ENCODE assay signal across 8 mouse cellular contexts in genomic region chr8:11557424-11557767, GRCm38 (mm10). TPM values are rescaled to one million over a fixed set of nuclear protein-coding genes. Genes with fewer than 3 reads are reported as not detected.
A peak's percentile ranks its signal among the peaks of the same experiment; 100 is the strongest.
DNase-seq lines count a peak whose midpoint lies in the region; ATAC-seq and TF ChIP-seq lines count a peak whose summit lies in the region.

No protein-coding gene starts in this region.

- H3K27ac ChIP-seq in layer of hippocampus, adult 2 months: peak overlapping the region; percentile 93
- H3K27ac ChIP-seq in bone marrow, adult 2 months (ENCODE audit: control insufficient read depth, insufficient read depth, low read depth, low read length, poor library complexity): peak overlapping the region; percentile 89
- H3K27ac ChIP-seq in forebrain, embryonic 13.5 days: peak overlapping the region; percentile 99
- peak overlapping the region; percentile 99 for H3K27ac ChIP-seq in liver, embryonic 11.5 days (ENCODE audit: low read depth, low read length)
- peak overlapping the region; percentile 91 for H3K27ac ChIP-seq in small intestine, adult 2 months (ENCODE audit: insufficient read depth, low read depth, low read length)

- peak overlapping the region; percentile 78 for H3K4me3 ChIP-seq in layer of hippocampus, adult 2 months
- peak overlapping the region; percentile 100 for H3K4me3 ChIP-seq in bone marrow, adult 2 months (replicated peaks; ENCODE audit: control insufficient read depth, low read depth, low read length)
- peak overlapping the region; percentile 92 for H3K4me3 ChIP-seq in forebrain, embryonic 13.5 days
- H3K4me3 ChIP-seq in liver, embryonic 11.5 days (ENCODE audit: low read depth, low read length): peak overlapping the region; percentile 94
- H3K4me3 ChIP-seq in small intestine, adult 2 months (ENCODE audit: low read depth, low read length): peak overlapping the region; percentile 78

- H3K27me3 ChIP-seq in forebrain, embryonic 13.5 days: no peaks in the 10 kb centered on the region
- no peaks in the 10 kb centered on the region for H3K27me3 ChIP-seq in liver, embryonic 11.5 days (replicated peaks; ENCODE audit: control insufficient read depth, insufficient read depth, low read length)
- H3K27me3 ChIP-seq in small intestine, adult 2 months (ENCODE audit: control insufficient read depth, insufficient read depth, low read length): no peaks in the 10 kb centered on the region

- no peak for DNase-seq in layer of hippocampus, adult 2 months (ENCODE audit: low spot score in 2 of 2)
- no peak for DNase-seq in layer of hippocampus, postnatal 10 days (ENCODE audit: low spot score in 2 of 2)
- DNase-seq in liver, embryonic 11.5 days (ENCODE audit: low spot score): no peak
- no peak for DNase-seq in layer of hippocampus, adult 11-12 months (ENCODE audit: low spot score)
- DNase-seq in adrenal gland, postnatal 25 days: no peak

- no peak for TF ChIP-seq CTCF in layer of hippocampus, adult 2 months (conservative IDR thresholded peaks at IDR 0.05)
- no peak for TF ChIP-seq CTCF in bone marrow, adult 2 months (IDR thresholded peaks at IDR 0.05; ENCODE audit: control insufficient read depth, insufficient read depth, low read length)
- no peak for TF ChIP-seq CTCF in small intestine, adult 2 months (IDR thresholded peaks at IDR 0.05; ENCODE audit: extremely low read depth, insufficient read length, insufficient replicate concordance, low read depth, low read length)

- peak overlapping the region; percentile 96 for H3K9ac ChIP-seq in forebrain, embryonic 13.5 days
- H3K9ac ChIP-seq in liver, embryonic 11.5 days (ENCODE audit: low read depth, low read length): peak overlapping the region; percentile 95

- H3K4me1 ChIP-seq in bone marrow, adult 2 months (ENCODE audit: control insufficient read depth, insufficient read depth, low read length): no peaks in the 10 kb centered on the region; the same call in 1 of the 2 replicates
- H3K4me1 ChIP-seq in forebrain, embryonic 13.5 days: peaks cover 27% of the 10 kb centered on the region
- peaks cover 17% of the 10 kb centered on the region for H3K4me1 ChIP-seq in liver, embryonic 11.5 days (replicated peaks; ENCODE audit: control insufficient read depth, insufficient read depth, low read length)
- H3K4me1 ChIP-seq in small intestine, adult 2 months (ENCODE audit: control insufficient read depth, insufficient read depth, insufficient read length, low read length): peaks cover 3% of the 10 kb centered on the region; the same call in 1 of the 2 replicates

- H3K4me2 ChIP-seq in forebrain, embryonic 13.5 days: peak overlapping the region; percentile 76
- peak overlapping the region; percentile 90 for H3K4me2 ChIP-seq in liver, embryonic 11.5 days

- no peak for TF ChIP-seq POLR2A in bone marrow, adult 2 months (IDR thresholded peaks at IDR 0.05; ENCODE audit: borderline replicate concordance, control insufficient read depth, low read depth, low read length)
- TF ChIP-seq POLR2A in small intestine, adult 2 months (IDR thresholded peaks at IDR 0.05; ENCODE audit: low read depth, low read length): no peak

- H3K36me3 ChIP-seq in forebrain, embryonic 13.5 days (ENCODE audit: poor library complexity, severe bottlenecking): peaks cover 16% of the 10 kb centered on the region
- H3K36me3 ChIP-seq in liver, embryonic 11.5 days (ENCODE audit: control insufficient read depth, insufficient read depth, low read length): peaks cover 10% of the 10 kb centered on the region
- H3K36me3 ChIP-seq in small intestine, adult 2 months (ENCODE audit: control insufficient read depth, insufficient read depth, low read length): peaks cover 10% of the 10 kb centered on the region

- under 1% methylated on average over 32 of the region's 32 CpGs for WGBS in bone marrow, adult 2 months
- WGBS in forebrain, embryonic 13.5 days: under 1% methylated on average over 32 of the region's 32 CpGs
- 1% methylated on average over 30 of the region's 32 CpGs for WGBS in liver, embryonic 11.5 days
- under 1% methylated on average over 32 of the region's 32 CpGs for WGBS in small intestine, adult 2 months

- H3K9me3 ChIP-seq in forebrain, embryonic 13.5 days (replicated peaks): no peaks in the 10 kb centered on the region
- no peaks in the 10 kb centered on the region for H3K9me3 ChIP-seq in liver, embryonic 11.5 days (ENCODE audit: control insufficient read depth, low read length)

- ATAC-seq in forebrain, embryonic 13.5 days: no peak
- ATAC-seq in liver, embryonic 11.5 days (replicated peaks; ENCODE audit: low FRiP score): no peak

RNA-seq across cellular contexts. Expression of gene Ing1, which starts 2.0 kb away (rescaled TPM):
- total RNA-seq in layer of hippocampus, adult 2 months (2021): 10 to 100 TPM; 37.1 TPM
- 10 to 100 TPM; 35.6 to 39.5 TPM for total RNA-seq in layer of hippocampus, postnatal 10 days (2021)
- polyA plus RNA-seq in bone marrow, adult 2 months (2011; ENCODE audit: insufficient read depth, insufficient read length, low replicate concordance, missing spikeins): 26.2 and 44.7 TPM in 2 replicates
- polyA plus RNA-seq in forebrain, embryonic 13.5 days (2015; fragmentation: Nextera tagmentation; extraction: Ambion mirVana): 43.5 and 47.3 TPM in 2 replicates
- 26.7 and 31.2 TPM in 2 replicates for polyA plus RNA-seq in liver, embryonic 11.5 days (2014; fragmentation: Nextera tagmentation; extraction: Ambion mirVana)
- polyA plus RNA-seq in small intestine, adult 2 months (2012; rRNA removed): 4.0 and 13.2 TPM in 2 replicates
- total RNA-seq in adrenal gland, postnatal 25 days (2021): 37.9 and 47.1 TPM in 2 replicates

RNA-seq across cellular contexts. Expression of gene Cars2, which starts 6.8 kb away (rescaled TPM):
- 10 to 100 TPM; 22.7 to 26.5 TPM for total RNA-seq in layer of hippocampus, adult 2 months (2021)
- total RNA-seq in layer of hippocampus, postnatal 10 days (2021): 10 to 100 TPM; 26.1 to 28.6 TPM
- 22.0 and 32.7 TPM in 2 replicates for polyA plus RNA-seq in bone marrow, adult 2 months (2011; ENCODE audit: insufficient read depth, insufficient read length, low replicate concordance, missing spikeins)
- polyA plus RNA-seq in forebrain, embryonic 13.5 days (2015; fragmentation: Nextera tagmentation; extraction: Ambion mirVana): 22.6 and 23.9 TPM in 2 replicates
- 32.4 and 33.1 TPM in 2 replicates for polyA plus RNA-seq in liver, embryonic 11.5 days (2014; fragmentation: Nextera tagmentation; extraction: Ambion mirVana)
- 32.0 and 46.2 TPM in 2 replicates for polyA plus RNA-seq in small intestine, adult 2 months (2012; rRNA removed)
- 35.5 and 44.8 TPM in 2 replicates for total RNA-seq in adrenal gland, postnatal 25 days (2021)
